Mouse (Mus musculus) E14TG2a.4 (cell line): ENCODE data around the gene Wdtc1.

ENCODE experiments used
- CTCF ChIP-seq: conservative IDR thresholded peaks from 2 replicates; pipeline ENCODE4 v1.5.1; 2014; ENCODE audit warnings: low read length
- NANOG ChIP-seq: IDR thresholded peaks from 2 replicates; pipeline ENCODE4 v1.6.1; 2014; ENCODE audit warnings: borderline replicate concordance, low read length, mixed read lengths
- POU5F1 ChIP-seq: IDR thresholded peaks from 2 replicates; pipeline ENCODE4 v1.6.1; 2014; ENCODE audit warnings: low read length, borderline replicate concordance

DNA sequence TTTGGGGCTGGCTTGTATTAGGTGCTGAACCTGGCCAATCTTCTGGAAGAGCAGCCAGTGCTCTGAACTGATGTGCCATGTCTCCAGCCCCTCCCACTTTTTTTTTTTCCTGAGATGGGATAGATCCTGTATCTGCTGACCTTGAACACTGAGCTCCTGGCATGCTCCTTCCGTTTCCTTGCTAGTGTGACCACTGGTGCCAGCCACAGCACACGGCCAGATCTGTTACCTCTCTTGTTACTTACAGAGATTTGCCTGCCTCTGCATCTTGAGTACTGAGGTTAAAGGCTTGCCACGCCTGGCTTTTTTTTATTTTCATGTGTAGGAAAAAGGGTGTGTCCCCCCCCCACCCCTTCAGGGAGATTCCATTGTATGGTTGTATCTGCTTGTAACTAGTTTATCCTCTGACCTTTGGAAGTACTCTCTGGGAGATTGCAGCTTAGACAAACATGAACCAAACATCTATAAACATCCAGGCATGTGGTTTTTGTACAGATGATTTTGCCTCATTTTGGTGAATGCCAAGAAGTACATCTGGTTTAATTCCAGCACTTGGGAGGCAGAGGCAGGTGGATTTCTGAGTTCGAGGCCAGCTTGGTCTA, 66.7 kb downstream of the Wdtc1 start:
- TF ChIP-seq CTCF (no peak), NANOG (no peak), POU5F1 (no peak)
